Mouse (Mus musculus): ENCODE results near the gene Pla2g12b.
A peak's percentile ranks its signal among the peaks of the same experiment; 100 is the strongest.

- TF ChIP-seq GATA1 (IDR thresholded peaks at IDR 0.05; ENCODE audit: low read depth, low read length), result no peak
- peak; percentile 52 to 75 (median 75) for TF ChIP-seq CTCF (IDR thresholded peaks at IDR 0.05 in 2 of 3, conservative IDR thresholded peaks at IDR 0.05 in 1 of 3; ENCODE audit: control insufficient read depth in 1 of 3, insufficient read depth in 1 of 3, low read depth in 2 of 3, low read length in 3 of 3, poor library complexity in 1 of 3, severe bottlenecking in 1 of 3)
- TF ChIP-seq RAD21 (IDR thresholded peaks at IDR 0.05; ENCODE audit: low read depth, low read length), result peak; percentile 38
- TF ChIP-seq JUND (IDR thresholded peaks at IDR 0.05; ENCODE audit: low read depth, low read length), result no peak
- no peak for TF ChIP-seq NELFE (IDR thresholded peaks at IDR 0.05; ENCODE audit: low read depth, low read length)
- no peak for TF ChIP-seq RCOR1 (IDR thresholded peaks at IDR 0.05; ENCODE audit: low read depth, low read length)
- no peak for TF ChIP-seq MAX (IDR thresholded peaks at IDR 0.05; ENCODE audit: low read length)
- TF ChIP-seq MXI1 (IDR thresholded peaks at IDR 0.05; ENCODE audit: low read depth, low read length), result no peak
- no peak for TF ChIP-seq NRF1 (IDR thresholded peaks at IDR 0.05; ENCODE audit: insufficient read depth, low read depth, low read length, poor library complexity, severe bottlenecking)
- TF ChIP-seq MAFK (IDR thresholded peaks at IDR 0.05; ENCODE audit: borderline replicate concordance, low read depth, low read length), result no peak
Measured at GRCm38 (mm10) chr10:59378728-59379127, 24.7 kb upstream of the Pla2g12b start.
